20 mouse cellular contexts compared by ENCODE assay signal in the genomic region with DNA sequence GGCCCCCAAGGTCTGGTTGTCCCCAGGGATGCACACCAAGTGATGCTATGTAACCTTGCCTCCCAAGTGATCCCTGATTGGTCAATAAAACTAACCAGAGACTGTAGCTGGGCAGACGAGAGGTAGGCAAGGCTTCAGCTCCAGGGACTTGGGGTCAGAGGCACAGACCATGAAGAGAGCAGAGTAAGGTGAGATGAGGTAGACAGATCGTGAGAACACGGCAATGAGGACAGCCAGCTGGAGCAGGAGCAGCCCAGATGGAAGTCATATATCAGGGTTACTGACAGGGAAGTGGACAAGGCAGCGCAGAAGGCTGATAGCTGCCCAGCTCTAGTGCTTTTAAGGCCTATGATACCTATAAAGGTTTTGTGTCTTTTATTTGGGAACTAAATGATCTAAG. TPM values are rescaled to one million over a fixed set of nuclear protein-coding genes. Genes with fewer than 3 reads are reported as not detected.
DNase-seq lines count a peak whose midpoint lies in the region; ATAC-seq lines count a peak whose summit lies in the region.
"Had no signal": no experiment of that assay in that cellular context is flagged by ENCODE, and none has a peak within 500 bp of the region (broad histone marks: within the 10 kb centered on the region; RNA-seq: fewer than 3 reads in every experiment).

No protein-coding gene starts in this region.

- H3K9ac ChIP-seq in neural tube, embryonic 15.5 days (replicated peaks) = no peak overlapping the region
- H3K9ac ChIP-seq: hindbrain, embryonic 14.5 days; limb, embryonic 12.5 days; liver, embryonic 12.5 days; stomach, embryonic 15.5 days had no signal

- no peak for ATAC-seq in neural tube, embryonic 15.5 days (ENCODE audit: low FRiP score)
- ATAC-seq: forebrain, embryonic 16.5 days; liver, embryonic 12.5 days had no signal

- DNase-seq in embryo, embryonic 10 days (ENCODE audit: low spot score) = peak; percentile 20
- DNase-seq in embryo, embryonic 10.5 days (ENCODE audit: low spot score) = no peak
- DNase-seq in neural tube, embryonic 10.5 days (ENCODE audit: extremely low spot score, low spot score) = peak; percentile 38
- peak; percentile 18 to 47 for DNase-seq in gastrocnemius, adult 8-10 months (ENCODE audit: low spot score in 2 of 2)
- no peak for DNase-seq in left cerebral cortex, adult 9 months (ENCODE audit: low spot score in 2 of 2)
- DNase-seq in right cerebral cortex, postnatal 36 days (ENCODE audit: low spot score in 2 of 2) = no peak
- DNase-seq in layer of hippocampus, postnatal 14 days (ENCODE audit: low spot score in 2 of 2) = no peak
- DNase-seq: adrenal gland, postnatal 36 days; heart, adult 2 months; heart, postnatal 36 days; kidney, postnatal 36 days; lung, adult 2 months had no signal

- no peaks in the 10 kb centered on the region for H3K36me3 ChIP-seq in neural tube, embryonic 15.5 days
- H3K36me3 ChIP-seq: limb, embryonic 12.5 days; liver, embryonic 12.5 days; midbrain, embryonic 10.5 days; stomach, embryonic 15.5 days had no signal

- H3K9me3 ChIP-seq in neural tube, embryonic 15.5 days (replicated peaks) = no peaks in the 10 kb centered on the region
- H3K9me3 ChIP-seq: limb, embryonic 12.5 days; liver, embryonic 12.5 days; midbrain, embryonic 10.5 days; stomach, embryonic 15.5 days had no signal

- no peaks in the 10 kb centered on the region for H3K27me3 ChIP-seq in neural tube, embryonic 15.5 days (replicated peaks)
- H3K27me3 ChIP-seq: CH12.LX; limb, embryonic 12.5 days; liver, embryonic 12.5 days; stomach, embryonic 15.5 days had no signal

- H3K27ac ChIP-seq in neural tube, embryonic 15.5 days (replicated peaks) = no peak overlapping the region
- H3K27ac ChIP-seq: heart, adult 2 months; hindbrain, embryonic 14.5 days; limb, embryonic 12.5 days; liver, embryonic 12.5 days; midbrain, embryonic 10.5 days; stomach, embryonic 15.5 days had no signal

- H3K4me2 ChIP-seq in neural tube, embryonic 15.5 days = no peak overlapping the region
- H3K4me2 ChIP-seq: hindbrain, embryonic 14.5 days; limb, embryonic 12.5 days; liver, embryonic 12.5 days; stomach, embryonic 15.5 days had no signal

- H3K4me1 ChIP-seq in neural tube, embryonic 15.5 days = peaks cover 20% of the 10 kb centered on the region

- H3K4me3 ChIP-seq in neural tube, embryonic 15.5 days (replicated peaks) = no peak overlapping the region
- H3K4me3 ChIP-seq: heart, adult 2 months; limb, embryonic 12.5 days; liver, embryonic 12.5 days; midbrain, embryonic 10.5 days; stomach, embryonic 15.5 days had no signal

- 41% methylated on average over 4 of the region's 4 CpGs for WGBS in neural tube, embryonic 15.5 days

RNA-seq across cellular contexts. Expression of a gene that starts 5.5 kb away (rescaled TPM):
- polyA plus RNA-seq in neural tube, embryonic 15.5 days (2015; fragmentation: Nextera tagmentation; extraction: Ambion mirVana) = 114 and 124 TPM in 2 replicates
- 10 to 100 TPM; 37.7 to 49.3 (median 41.0) TPM for total RNA-seq in gastrocnemius, adult 8-10 months (2022)
- 100 to 1,000 TPM; 251 to 273 TPM for total RNA-seq in layer of hippocampus, postnatal 14 days (2021)

Comparison
In these comparisons a context has a peak if more than half of its experiments do, and no peak if none do; other contexts are left out.
1. DNase-seq: peak in embryo, embryonic 10 days (single experiment), neural tube, embryonic 10.5 days (single experiment) and gastrocnemius, adult 8-10 months (2 of 2); none in embryo, embryonic 10.5 days (single experiment), left cerebral cortex, adult 9 months (0 of 2), right cerebral cortex, postnatal 36 days (0 of 2) and layer of hippocampus, postnatal 14 days (0 of 2).
2. RNA of a gene that starts 5.5 kb away (total RNA-seq): 251 to 273 TPM in layer of hippocampus, postnatal 14 days; 37.7 to 49.3 TPM in gastrocnemius, adult 8-10 months; every median in the first group is over 4 times any median in the second.